Mouse (Mus musculus) midbrain, embryonic 11.5 days (tissue): ENCODE results near the gene Pebp1. TPM values are rescaled to one million over a fixed set of nuclear protein-coding genes. Genes with fewer than 3 reads are reported as not detected.

Experiments
- ATAC-seq: fragments of 200-750 bp; cut with Nextera tagmentation; 2 replicates; pipeline ENCODE4 v1.8.0; 2017; ENCODE audit warnings: moderate TSS enrichment, moderate library complexity; ENCODE audit not compliant: low FRiP score
- DNase-seq: peaks from one replicate; pipeline ENCODE4 v3.0.0; 2015; ENCODE audit warnings: low spot score; ENCODE audit errors: missing footprints
- H3K27ac ChIP-seq: fragments of 300-500 bp; sonication (generic); 2 replicates; pipeline ENCODE4 v1.5.1; 2014; ENCODE audit warnings: low read depth, low read length
- H3K27me3 ChIP-seq: fragments of 300-500 bp; sonication (generic); 2 replicates; pipeline ENCODE4 v1.6.1; 2014; ENCODE audit warnings: mild to moderate bottlenecking, low read length, moderate library complexity, mixed read lengths; ENCODE audit not compliant: control insufficient read depth, insufficient read depth
- H3K36me3 ChIP-seq: fragments of 300-500 bp; sonication (generic); 2 replicates; pipeline ENCODE4 v1.6.1; 2014; ENCODE audit warnings: mild to moderate bottlenecking, low read length, moderate library complexity, mixed read lengths; ENCODE audit not compliant: control insufficient read depth, insufficient read depth
- H3K4me1 ChIP-seq: fragments of 300-500 bp; sonication (generic); 2 replicates; pipeline ENCODE4 v1.6.1; 2014; ENCODE audit warnings: low read length; ENCODE audit not compliant: control insufficient read depth, insufficient read depth
- H3K4me2 ChIP-seq: fragments of 300-500 bp; sonication (generic); 2 replicates; pipeline ENCODE4 v1.6.1; 2014; ENCODE audit warnings: mild to moderate bottlenecking, moderate library complexity
- H3K4me3 ChIP-seq: fragments of 300-500 bp; sonication (generic); 2 replicates; pipeline ENCODE4 v1.5.1; 2014; ENCODE audit warnings: low read depth, low read length
- H3K9ac ChIP-seq: fragments of 300-500 bp; sonication (generic); 2 replicates; pipeline ENCODE4 v1.6.1; 2014; ENCODE audit warnings: low read length
- H3K9me3 ChIP-seq: fragments of 300-500 bp; sonication (generic); 2 replicates; pipeline ENCODE4 v1.6.1; 2016; ENCODE audit warnings: low read length; ENCODE audit not compliant: control insufficient read depth
- WGBS: fragments of 180-500 bp; shearing (Covaris S2); extraction: QIAGEN DNeasy Blood & Tissue Kit; methylation state at CpG from one replicate; pipeline ENCODE4 v1.1.7; 2014; 5-methylcytosine and 5-hydroxymethylcytosine counted together
- polyA plus RNA-seq: library from polyadenylated mRNA; unstranded; fragments of >200 nt; fragmentation: Nextera tagmentation; extraction: Ambion mirVana; gene quantifications from 2 replicates; pipeline ENCODE4 v1.2.1, GENCODE M21; 2014

Pebp1 gene
- 893 and 966 TPM in 2 replicates for polyA plus RNA-seq

- peak; percentile 97 for ATAC-seq
- no peaks in the 10 kb centered on the region; the same call in 1 of the 2 replicates for H3K27me3 ChIP-seq
- peak; percentile 97 for DNase-seq
- H3K4me3 ChIP-seq = peak within 1 kb of the TSS; percentile 68
- H3K4me1 ChIP-seq = peaks cover 13% of the 10 kb centered on the region
- H3K9ac ChIP-seq = peak within 1 kb of the TSS; percentile 82
- no peaks in the 10 kb centered on the region for H3K9me3 ChIP-seq
- WGBS = under 1% methylated on average over 74 of the region's 77 CpGs
- H3K4me2 ChIP-seq = peak within 1 kb of the TSS; percentile 72
- peaks cover 3% of the 10 kb centered on the region; the same call in 1 of the 2 replicates for H3K36me3 ChIP-seq
- no peak within 1 kb of the TSS; the same call in 1 of the 2 replicates for H3K27ac ChIP-seq
Measured at GRCm38 (mm10) chr5:117286831-117287822, at the start of gene Pebp1. TSS of gene Pebp1 (minus strand) at chr5:117287625.

GRCm38 (mm10) chr5:117330457-117330856, 43.0 kb upstream of the Pebp1 start:
- Histone ChIP-seq H3K4me1 (no peaks in the 10 kb centered on the region), H3K4me3 (no peak overlapping the region), H3K4me2 (no peak overlapping the region), H3K36me3 (no peaks in the 10 kb centered on the region), H3K9ac (no peak overlapping the region), H3K27me3 (no peaks in the 10 kb centered on the region), H3K27ac (no peak overlapping the region), H3K9me3 (no peaks in the 10 kb centered on the region)
- 84% methylated on average over 7 of the region's 7 CpGs for WGBS
- DNase-seq = no peak
- ATAC-seq = no peak

GRCm38 (mm10) chr5:117326408-117326807, 39.0 kb upstream of the Pebp1 start:
- no peak overlapping the region for H3K27ac ChIP-seq
- WGBS = 82% methylated on average over 6 of the region's 6 CpGs
- H3K36me3 ChIP-seq = no peaks in the 10 kb centered on the region
- no peak for DNase-seq
- H3K4me1 ChIP-seq = no peaks in the 10 kb centered on the region
- no peaks in the 10 kb centered on the region for H3K27me3 ChIP-seq
- H3K9me3 ChIP-seq = no peaks in the 10 kb centered on the region
- no peak overlapping the region for H3K9ac ChIP-seq
- H3K4me2 ChIP-seq = no peak overlapping the region
- no peak for ATAC-seq
- no peak overlapping the region for H3K4me3 ChIP-seq

- Histone ChIP-seq H3K9me3 (no peaks in the 10 kb centered on the region), H3K9ac (no peak overlapping the region), H3K27me3 (peaks cover 7% of the 10 kb centered on the region; the same call in 1 of the 2 replicates), H3K27ac (no peak overlapping the region), H3K4me3 (no peak overlapping the region), H3K4me2 (no peak overlapping the region), H3K4me1 (peaks cover 5% of the 10 kb centered on the region), H3K36me3 (no peaks in the 10 kb centered on the region)
- no peak for ATAC-seq
- WGBS = 85% methylated on average over 9 of the region's 9 CpGs
- no peak for DNase-seq
Measured at GRCm38 (mm10) chr5:117323751-117324150, 36.3 kb upstream of the Pebp1 start.

- under 1% methylated on average over 80 of the region's 81 CpGs for WGBS
- ATAC-seq = peak; percentile 89
- Histone ChIP-seq H3K9me3 (no peaks in the 10 kb centered on the region), H3K27me3 (peaks cover 22% of the 10 kb centered on the region), H3K27ac (no peak within 1 kb of the TSS), H3K36me3 (no peaks in the 10 kb centered on the region), H3K4me1 (peaks cover 13% of the 10 kb centered on the region), H3K9ac (peak within 1 kb of the TSS; percentile 79), H3K4me3 (peak within 1 kb of the TSS; percentile 65), H3K4me2 (peak within 1 kb of the TSS; percentile 99)
- peak; percentile 97 for DNase-seq
Measured at GRCm38 (mm10) chr5:117318741-117319629, 31.6 kb upstream of the Pebp1 start, which contains the start of gene Vsig10. TSS of gene Vsig10 (plus strand) at chr5:117319083.

GRCm38 (mm10) chr5:117314587-117315428, 27.4 kb upstream of the Pebp1 start:
- H3K27me3 ChIP-seq = peaks cover 21% of the 10 kb centered on the region

GRCm38 (mm10) chr5:117313909-117314308, 26.5 kb upstream of the Pebp1 start:
- peaks cover 18% of the 10 kb centered on the region for H3K27me3 ChIP-seq
- WGBS = 58% methylated on average over 10 of the region's 10 CpGs
- no peak overlapping the region for H3K9ac ChIP-seq
- DNase-seq (peak; percentile 88), ATAC-seq (no peak)
- H3K4me3 ChIP-seq = no peak overlapping the region
- H3K27ac ChIP-seq = no peak overlapping the region
- peaks cover 8% of the 10 kb centered on the region; the same call in 1 of the 2 replicates for H3K4me1 ChIP-seq
- H3K9me3 ChIP-seq = no peaks in the 10 kb centered on the region
- no peak overlapping the region for H3K4me2 ChIP-seq
- no peaks in the 10 kb centered on the region for H3K36me3 ChIP-seq

More at GRCm38 (mm10) chr5:117314587-117315428, 27.4 kb upstream of the Pebp1 start:
- no peak overlapping the region for H3K27ac ChIP-seq
- WGBS = 12% methylated on average over 9 of the region's 9 CpGs
- H3K4me2 ChIP-seq = no peak overlapping the region
- H3K36me3 ChIP-seq = no peaks in the 10 kb centered on the region
- no peak overlapping the region for H3K4me3 ChIP-seq
- H3K9ac ChIP-seq = peak overlapping the region; percentile 31
- ATAC-seq (no peak), DNase-seq (peak; percentile 91)
- H3K9me3 ChIP-seq = no peaks in the 10 kb centered on the region
- H3K4me1 ChIP-seq = peaks cover 13% of the 10 kb centered on the region

- DNase-seq = peak; percentile 90
- 34% methylated on average over 14 of the region's 14 CpGs for WGBS
- H3K4me1 ChIP-seq = peaks cover 7% of the 10 kb centered on the region; the same call in 1 of the 2 replicates
- H3K36me3 ChIP-seq = no peaks in the 10 kb centered on the region
- no peak overlapping the region for H3K27ac ChIP-seq
- H3K9ac ChIP-seq = no peak overlapping the region
- peak overlapping the region; percentile 9; the same call in 1 of the 2 replicates for H3K4me3 ChIP-seq
- H3K9me3 ChIP-seq = no peaks in the 10 kb centered on the region
- H3K27me3 ChIP-seq = peaks cover 15% of the 10 kb centered on the region
- H3K4me2 ChIP-seq = peak overlapping the region; percentile 20
- no peak for ATAC-seq
Measured at GRCm38 (mm10) chr5:117313420-117313819, 26.0 kb upstream of the Pebp1 start.
